Mouse (Mus musculus) frontal cortex, adult (tissue): Measurements from ENCODE around the gene Esrrg.

Source experiments
- ATAC-seq: cut with Nextera tagmentation; 2 replicates; pipeline ENCODE4 v1.9.2; 2017; ENCODE audit warnings: mild to moderate bottlenecking, moderate library complexity, mixed read lengths; ENCODE audit not compliant: low TSS enrichment

Gene Esrrg

DNA sequence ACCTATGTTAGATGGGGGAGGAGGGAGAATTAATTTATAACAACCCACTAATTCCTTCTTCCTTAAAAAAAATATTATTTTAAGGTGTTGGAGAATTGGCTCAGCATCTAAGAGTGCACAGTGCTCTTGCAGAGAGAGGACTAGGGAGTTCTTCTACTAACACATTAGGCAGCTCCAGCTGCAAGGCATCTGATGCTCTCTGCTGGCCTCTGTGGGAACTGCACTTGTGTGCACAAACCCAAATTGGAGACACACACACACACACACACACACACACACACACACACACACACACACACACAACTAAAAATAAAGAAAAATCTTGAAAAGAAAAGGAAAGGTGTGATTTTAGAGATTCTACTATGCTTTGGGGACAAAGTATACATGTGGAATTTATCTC lies 381.6 kb downstream of the Esrrg start:
- ATAC-seq = no peak

DNA sequence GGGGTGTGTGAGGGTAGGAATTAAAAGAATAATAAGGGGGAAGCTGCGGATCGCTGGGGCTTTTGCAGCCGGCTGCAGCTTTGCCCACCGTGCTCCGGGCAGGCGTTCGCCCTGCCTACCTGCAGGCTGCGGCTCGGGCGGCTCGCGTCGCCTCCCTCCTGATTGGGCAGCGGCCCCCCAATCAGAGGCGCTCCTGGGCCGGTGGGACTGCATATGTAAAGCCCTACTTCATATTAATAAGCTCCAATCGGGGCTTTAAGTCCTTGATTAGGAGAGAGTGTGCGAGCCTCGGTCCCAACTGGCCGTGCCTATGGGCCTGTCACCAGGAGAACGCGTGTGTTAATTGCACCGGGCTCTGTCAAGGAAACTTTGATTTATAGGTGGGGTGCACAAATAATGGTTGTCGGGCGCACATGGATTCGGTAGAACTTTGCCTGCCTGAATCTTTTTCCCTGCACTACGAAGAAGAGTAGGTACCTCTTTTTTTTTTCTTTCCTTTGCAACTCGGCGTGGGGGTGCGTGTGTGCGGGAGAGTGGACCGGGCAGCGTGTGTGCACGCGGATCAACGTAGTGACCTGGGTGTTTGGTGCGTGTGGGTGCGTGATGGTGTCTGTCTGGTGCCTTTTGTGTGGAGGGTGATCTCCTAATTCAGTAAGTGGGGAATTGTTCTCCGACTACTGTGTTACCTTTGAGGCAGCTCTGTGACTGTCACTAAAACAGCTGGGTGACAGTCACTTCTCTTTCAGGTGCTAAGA lies 389.2 kb downstream of the Esrrg start:
- ATAC-seq = peak; percentile 98

DNA sequence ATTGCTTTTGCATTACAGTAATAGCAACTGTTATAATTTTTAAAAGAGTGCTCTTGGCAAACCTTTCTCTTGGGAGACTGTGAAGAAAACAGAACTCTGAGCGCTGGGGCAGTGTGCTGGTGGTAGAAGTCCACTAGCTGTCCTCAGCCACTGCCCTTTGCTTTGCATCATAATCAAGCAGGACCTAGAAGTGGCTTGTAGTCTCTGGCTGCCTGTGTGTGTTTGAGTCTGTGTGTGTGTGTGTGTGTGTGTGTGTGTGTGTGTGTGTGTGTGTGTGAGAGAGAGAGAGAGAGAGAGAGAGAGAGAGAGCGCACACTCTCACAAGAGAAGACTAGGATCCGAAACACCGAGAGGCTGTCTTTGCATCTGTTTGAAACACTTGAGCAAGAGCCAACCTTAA lies 390.5 kb downstream of the Esrrg start:
- no peak for ATAC-seq

DNA sequence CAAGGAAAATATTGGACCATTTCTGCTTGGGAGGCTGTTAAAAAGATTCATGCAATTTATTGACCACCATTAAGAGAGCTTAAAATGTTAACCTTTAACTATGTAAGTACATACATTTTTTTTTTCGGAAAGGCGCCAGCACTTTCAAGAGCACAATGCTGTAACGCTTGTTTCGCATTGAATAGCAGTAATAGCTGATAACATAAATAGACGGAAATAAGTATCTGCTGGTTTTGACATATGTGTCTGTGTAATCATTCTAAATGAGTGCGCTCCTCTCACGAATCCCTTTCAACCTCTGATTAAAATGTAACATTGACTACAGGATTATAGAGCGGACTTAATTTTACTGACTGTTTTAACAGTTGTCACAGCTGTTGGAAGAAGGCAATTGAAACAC lies 391.6 kb downstream of the Esrrg start:
- no peak for ATAC-seq

DNA sequence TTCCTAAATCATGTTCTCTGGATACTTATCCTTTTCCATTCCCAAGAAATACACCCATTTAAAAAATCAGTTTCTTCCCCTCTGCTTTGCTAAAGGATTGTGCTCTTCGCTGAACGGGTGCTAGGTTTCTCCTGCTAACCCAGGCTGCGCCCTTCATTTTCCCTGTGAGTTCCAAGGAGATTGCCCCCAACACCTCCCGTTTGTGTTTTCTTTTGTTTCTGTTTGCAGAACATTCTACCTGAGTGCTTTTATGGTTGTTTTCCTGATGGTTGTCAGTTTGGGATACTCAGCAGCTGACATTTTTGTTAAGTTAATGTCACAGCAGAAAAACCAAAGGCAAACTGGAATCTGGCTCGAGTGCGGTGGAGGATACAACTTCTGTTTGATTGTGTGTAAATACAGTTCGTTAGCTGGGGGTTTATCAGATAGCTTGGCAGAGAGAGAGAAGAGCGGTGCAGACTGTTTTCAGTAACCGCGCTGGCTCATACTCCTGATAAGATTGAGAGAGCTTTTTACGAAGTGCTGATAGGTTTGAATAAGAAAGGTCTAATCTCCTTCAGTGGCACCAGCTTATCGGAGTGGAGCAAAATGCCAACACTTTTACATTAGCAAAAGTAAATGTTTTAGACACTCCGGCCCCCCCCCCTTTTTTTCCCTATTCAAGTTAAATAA lies 398.4 kb downstream of the Esrrg start:
- no peak for ATAC-seq

DNA sequence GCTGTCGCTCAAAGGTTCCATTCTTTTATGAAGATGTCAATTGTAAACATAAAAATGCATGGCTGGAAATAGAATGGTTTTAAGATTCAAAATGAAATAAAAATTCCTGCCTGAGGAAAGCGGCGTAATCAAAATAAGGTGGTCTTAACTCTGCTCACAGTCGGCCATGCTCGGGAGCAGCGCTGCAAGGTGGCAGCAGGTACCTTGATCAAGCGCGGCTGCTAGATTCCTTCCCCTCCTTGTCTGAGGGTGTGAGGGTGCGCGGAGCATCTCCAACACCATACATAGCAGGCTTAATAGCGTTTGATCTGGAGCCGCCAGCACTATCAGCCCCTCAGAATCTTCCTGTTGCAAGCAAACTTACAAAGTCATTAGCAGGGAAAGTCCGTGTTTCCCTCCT lies 399.9 kb downstream of the Esrrg start:
- no peak for ATAC-seq

DNA sequence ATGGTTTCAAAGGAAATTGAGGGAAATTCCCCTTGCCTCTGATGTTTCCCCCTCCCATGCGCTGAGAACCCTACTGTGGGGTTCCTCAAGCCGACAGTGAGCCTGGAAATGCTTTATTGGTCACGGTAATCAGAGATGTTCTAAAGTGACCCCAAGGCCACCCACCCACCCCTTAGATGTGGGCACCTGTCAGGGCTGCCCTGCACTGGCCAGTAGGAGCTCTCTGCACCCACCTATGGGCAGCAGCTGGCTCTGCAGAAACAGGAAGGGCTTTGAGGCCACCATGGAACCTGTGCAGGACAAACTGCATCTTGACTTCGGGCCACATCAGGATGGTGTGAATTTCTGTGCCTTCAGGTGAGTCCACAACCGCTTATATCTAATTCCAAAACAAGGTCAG lies 401.3 kb downstream of the Esrrg start:
- ATAC-seq = no peak

DNA sequence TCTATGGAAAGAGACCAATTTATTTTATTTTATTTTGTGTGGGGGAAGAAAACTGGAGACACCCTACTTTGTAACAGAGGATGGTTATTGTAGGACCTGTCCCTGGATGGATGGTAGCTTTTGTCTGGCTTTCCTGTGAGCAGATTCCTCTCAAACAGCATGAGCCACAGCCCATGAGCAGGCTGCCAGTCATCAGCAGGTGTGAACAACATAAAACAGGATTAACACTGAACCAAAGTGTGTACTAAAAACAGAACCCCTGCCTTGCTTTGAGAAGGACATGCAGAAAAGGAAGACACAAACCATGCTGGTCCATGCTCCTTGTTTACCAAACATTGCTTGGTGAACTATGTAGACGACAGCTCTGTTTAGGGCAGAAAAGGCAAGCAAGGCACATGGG lies 402.3 kb downstream of the Esrrg start:
- ATAC-seq = no peak

DNA sequence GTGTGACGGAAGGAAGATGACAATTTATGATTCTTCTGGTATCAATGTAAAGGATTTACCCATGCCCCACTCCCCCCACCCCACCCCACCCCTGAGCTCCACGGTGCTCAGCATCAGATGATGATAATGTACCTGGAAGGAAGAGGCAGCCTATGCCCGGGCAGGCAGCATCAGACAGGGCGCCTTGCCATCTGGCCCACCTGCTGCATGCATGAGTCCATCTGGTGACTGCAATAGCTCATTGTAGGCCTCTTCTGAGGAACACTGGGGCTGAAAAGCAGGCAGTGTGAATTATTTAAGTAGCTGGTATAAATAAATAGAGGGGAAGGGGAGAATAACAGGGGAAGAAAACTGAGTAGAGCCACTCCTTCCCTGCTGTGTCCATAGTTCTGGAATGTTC lies 405.8 kb downstream of the Esrrg start:
- no peak for ATAC-seq

DNA sequence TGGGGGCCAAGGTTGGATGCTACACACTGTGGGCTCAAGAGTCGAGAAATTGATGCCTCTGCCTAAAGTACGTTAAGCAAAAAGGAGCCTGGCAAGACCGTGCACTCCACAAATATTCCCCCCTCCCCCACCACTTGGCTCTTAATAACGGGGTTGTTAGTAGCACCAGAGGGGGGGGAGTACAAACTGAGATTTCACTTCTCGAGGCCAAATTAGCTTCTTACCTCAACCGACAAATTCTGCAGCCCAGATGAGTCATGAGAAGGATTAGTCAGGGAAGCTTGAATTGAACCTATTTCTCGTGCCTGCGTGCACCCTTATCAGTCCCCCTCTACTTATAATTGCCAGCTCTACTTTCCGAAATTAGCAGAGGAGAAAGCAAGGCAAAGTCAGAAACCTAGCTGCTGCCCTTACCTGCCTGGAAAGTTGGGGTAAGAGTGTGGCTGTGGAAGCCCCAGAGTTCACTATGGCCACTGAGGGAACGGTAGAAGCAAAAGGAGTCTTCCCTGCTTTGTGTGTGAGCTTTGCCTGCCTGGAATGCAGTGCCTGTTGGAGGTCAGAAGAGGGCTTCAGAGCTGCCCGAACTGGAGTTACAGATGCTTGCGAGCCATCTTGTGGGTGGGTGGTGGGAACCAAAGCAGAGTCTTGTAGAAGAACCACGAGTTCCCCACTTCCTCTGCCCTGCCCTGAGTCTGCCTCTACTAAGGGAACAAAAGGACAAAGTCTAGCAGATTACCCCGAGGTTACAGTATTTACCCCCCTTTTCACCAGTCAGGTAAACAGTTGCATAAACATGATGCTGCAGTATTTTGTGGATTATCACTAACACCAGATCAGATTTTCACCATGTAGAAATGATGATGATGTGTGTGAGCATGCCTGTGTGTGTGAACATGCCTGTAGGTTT lies 409.6 kb downstream of the Esrrg start:
- peak; percentile 44; the same call in 1 of the 2 replicates for ATAC-seq

DNA sequence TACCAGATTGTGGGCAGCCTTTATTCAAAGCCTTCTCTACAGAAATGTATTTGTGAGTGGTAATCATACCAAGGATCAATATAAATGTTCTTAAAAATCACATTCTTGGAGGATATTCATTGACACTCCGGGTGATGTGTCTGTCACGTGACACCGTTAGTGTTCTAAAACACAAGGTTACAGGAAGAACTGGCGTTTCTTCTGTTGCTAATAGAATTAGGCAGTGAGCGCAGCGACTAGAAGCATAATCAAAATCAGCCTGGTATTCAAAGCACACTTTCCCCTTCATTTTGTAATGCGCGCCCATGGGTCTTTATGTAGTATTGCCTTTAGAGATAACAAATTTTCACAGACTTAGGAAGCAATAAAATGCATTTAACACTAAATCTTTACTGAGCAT lies 420.6 kb downstream of the Esrrg start:
- ATAC-seq = no peak

DNA sequence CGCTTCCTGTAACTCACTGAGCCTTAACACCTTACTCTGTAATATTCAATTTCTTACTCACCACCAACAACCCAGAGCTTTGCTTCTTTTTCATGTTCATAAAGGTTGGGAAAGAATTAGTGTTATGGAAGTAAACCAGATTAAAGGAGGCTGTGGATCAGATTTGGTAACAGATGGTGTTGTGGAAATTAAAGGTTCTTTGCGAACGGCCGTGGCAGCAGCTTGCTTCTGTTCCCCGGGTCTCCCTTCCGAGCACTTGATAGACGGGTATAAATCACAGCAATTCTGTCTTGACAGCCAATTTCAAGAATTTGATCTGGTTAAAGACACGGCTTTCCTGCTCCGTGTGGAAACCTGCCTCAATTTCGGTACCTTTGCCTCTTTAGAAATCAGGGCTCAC lies 421.5 kb downstream of the Esrrg start:
- no peak for ATAC-seq

DNA sequence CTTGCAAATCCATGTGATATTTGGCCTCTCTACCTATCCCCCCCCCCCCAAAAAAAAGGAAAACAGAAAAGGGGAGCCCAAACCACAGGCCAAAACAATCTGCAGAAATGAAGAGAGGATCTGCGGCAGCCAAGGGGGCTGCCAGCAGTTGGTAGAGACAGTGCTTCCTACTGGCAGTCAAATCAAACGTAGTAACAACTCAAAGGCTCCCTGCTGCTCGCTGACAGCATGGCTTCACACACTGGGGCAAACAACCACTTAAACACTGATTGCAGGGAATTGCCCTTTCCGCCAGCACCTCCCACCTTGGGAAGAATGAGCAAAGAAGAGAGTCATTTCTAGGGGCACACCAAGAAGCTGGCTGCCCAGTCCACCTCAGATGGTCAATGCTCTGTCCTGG lies 422.7 kb downstream of the Esrrg start:
- ATAC-seq = no peak

DNA sequence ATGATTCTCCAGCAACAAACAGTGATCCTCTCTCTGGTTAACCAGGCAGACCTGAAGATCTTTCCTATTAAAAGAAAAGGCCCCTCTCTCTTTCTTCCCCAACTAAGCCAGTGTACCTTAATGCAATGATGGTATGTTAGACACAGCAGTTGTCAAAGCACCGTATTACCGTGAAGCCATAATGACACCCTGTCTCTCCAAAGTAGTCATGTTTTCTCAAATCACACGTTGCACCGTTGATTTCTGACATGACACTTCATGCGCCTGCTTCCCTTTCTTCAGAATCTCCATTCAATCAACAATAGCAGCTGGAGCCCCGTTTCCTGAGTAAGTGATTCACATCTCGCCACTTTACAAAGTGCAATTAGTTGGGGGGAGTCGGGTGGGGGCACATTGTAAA lies 427.4 kb downstream of the Esrrg start:
- no peak for ATAC-seq

DNA sequence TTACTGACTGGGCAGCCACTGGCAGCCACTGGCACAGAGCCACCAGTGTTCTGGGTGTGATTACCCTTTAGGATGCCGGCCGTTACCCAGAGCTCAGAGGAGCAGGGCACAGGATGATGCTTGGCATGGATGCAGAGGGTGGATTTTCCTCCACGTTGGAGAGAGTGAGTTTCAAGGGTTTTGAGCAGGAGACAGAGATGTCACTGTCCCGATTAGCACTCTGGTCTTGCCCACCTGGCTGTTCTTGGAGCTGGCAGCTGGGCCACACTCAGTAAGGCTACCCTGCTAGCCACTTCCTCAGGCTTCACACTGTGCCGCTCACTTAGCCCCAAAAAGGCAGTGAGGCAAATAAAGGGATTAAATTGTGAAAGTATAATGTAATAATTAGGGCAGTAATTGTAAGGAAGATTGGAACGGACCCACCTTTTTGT lies 438.1 kb downstream of the Esrrg start:
- no peak for ATAC-seq

DNA sequence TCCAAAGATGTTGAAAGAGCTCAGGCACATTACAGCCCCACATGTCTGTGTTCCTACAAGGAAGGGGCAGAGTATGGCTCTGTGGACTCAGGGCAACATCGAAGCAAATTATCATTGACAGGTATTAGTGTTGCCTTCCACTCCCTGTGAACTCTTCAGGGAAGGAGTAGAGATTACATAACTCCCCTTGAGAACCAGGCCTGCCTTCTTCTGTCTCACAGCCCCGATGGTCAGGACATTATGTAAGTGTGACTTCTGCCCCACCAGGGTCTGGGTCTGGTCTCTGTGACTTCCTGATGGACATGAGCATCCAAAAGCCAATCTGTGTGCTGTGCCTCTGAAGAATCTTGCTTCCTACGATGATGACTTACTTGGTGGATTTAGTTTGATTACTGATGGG lies 438.6 kb downstream of the Esrrg start:
- no peak for ATAC-seq

DNA sequence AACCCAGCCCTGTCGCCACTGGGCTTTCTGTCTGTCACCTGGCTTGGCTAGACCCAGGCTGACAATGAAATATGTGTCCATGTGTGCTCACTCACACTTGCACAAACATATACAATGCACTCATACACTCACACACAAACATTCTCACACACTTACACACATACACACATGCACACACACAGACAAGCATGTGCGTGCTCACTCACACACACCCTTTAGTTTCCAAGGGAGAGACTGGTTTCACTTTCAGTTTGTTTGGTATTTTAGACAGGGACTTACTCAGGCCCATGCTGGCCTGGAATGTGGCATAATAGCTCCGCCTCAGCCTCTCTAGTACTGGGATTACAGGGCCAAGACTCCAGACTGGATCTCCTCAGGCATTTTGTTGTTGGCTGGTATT lies 447.3 kb downstream of the Esrrg start:
- ATAC-seq = no peak

DNA sequence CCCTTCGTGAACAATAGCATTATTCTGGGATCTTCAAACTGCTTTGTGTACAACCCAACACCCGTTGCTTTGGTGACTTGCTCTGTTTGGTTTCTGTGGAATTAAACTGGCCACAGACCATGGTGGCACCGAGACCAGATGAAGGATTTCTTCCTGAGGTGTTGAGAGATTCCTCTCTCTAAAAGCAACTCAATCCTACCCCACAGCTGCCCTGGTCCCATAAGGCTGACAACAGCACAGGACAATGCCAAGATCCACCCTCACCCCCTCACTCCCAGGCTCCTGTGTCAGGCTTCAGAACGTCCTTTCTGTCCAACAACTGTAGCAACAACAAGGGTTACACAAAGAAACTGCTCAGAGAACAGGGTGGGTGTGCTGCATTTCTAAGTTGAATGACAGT lies 449.3 kb downstream of the Esrrg start:
- no peak for ATAC-seq

DNA sequence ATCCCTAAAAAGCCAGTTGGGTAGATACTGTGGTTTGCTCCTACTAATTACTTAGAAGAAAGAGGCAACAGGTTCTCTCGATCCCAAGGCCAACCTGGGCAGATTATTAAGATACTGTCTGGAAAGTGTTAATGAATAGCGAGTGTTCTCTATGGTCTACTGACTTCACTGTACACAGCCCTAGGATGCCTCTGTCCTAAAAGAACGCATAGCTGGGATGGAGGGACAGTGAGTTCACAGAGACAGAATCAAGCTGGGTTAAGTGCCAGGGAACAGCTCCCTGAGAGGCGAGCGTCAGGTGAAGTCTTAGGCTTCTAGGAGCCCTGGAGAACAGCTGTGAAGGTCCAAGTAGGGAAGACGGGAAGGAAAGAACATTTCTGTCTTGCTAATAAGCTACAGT lies 450.4 kb downstream of the Esrrg start:
- no peak for ATAC-seq

DNA sequence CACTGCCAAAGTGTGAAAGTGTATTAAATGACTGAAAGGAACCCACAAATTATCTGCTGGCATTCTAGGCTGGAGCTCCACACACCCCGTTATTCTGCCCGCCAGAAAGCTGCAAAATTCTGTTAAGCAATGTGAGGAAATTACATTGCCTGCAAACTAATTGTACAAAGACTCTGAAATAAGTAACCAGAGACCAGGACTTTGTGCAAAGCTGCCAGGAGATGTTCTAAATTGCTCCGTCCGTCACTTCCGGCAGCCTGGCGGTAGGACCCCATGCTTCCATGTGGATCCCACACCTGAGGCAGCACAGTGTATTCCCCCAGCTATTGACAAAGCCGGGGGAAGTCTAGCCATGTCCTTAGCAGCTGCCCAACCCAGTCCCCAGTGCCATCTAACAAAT lies 451.9 kb downstream of the Esrrg start:
- ATAC-seq = no peak

DNA sequence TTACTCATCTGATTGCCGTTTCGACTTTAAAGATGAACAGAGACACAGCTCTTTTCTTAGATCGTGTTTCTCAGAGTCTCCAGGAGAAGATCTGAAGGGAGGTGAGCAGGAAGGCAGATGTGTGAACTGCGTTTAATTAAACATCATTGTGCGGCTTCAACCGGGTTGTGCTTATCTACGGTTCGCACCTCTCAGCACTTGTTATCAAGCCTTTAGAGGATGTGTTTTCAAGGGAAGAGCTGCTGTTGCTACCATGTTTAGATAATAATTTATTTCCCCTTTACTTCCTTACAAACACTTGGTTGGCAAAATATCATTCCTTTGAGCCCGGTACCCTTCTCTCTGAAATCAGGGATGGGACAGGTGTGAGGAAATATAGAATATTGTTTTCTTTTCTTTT lies 460.2 kb downstream of the Esrrg start:
- no peak for ATAC-seq

DNA sequence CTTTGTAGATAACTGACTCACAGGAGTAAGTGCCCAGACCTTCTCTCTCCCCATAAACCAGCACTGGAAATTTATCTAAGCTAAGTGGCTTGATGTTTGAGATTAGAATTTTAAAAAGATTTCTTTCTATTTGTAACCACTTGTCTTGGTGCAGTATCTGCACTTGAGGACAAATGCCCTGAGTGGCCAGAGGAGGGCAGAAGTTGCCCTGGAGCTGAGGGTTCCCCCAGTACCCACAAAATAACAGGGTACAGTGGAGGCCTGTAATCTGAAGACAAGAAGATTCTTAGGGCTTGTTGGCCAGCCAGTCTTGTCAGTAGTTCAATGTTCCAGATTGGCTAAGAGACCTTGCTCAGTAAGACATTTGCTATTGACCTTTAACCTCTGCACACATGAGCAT lies 461.3 kb downstream of the Esrrg start:
- no peak for ATAC-seq
